Mouse (Mus musculus): ENCODE measurements around the gene Polr2h.

Gene Polr2h

DNA sequence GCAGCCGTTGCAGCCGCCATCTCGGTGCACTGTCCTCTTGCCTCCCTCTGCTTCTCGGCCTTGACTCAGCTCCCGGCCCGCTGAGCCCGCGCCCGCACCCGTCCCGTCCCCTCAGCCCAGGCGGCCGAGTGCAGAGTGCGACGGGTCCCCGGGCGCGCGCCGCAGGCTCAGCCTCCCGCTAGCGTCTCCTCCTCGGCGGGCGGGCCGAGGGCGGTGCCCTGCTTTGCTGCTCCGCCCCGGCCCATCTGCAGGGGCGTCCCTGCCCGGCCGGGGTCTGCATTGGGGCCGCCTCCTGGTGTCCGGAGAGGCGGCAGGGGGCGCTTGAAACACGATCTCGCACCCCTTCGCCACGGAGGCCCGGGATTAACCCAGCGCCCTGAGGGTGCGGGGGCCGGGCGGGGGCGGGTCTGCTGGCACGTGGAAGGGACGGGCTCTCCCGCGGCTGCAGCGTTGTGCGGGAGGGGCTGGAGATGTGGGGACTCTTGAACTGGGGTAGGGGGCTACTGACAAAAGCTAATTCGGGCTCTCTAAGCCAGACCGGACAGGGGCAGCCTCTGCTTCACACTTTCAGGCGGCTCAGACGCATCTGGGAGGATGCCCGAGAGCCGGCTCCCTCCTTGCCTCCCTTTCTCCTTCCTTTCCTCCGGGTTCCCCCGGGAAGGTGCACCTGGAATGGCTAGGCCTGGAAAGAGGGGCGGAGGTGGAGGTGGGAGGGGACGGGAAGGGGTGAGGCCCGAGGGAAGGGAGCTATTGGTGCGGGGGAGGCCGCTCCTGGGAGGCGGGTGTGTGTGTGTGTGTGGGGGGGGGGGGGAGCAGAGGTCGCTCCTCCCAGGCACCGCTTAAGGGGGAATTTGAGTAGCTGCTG lies 1.3 kb upstream of the Polr2h start:
- in situ Hi-C loops (cut with MboI; ENCODE audit: low pct_unique_long_range_greater_than_20kb in 1 of 2, low sequenced_read_pairs in 2 of 2, unreplicated experiment in 1 of 2), result no loop called here

DNA sequence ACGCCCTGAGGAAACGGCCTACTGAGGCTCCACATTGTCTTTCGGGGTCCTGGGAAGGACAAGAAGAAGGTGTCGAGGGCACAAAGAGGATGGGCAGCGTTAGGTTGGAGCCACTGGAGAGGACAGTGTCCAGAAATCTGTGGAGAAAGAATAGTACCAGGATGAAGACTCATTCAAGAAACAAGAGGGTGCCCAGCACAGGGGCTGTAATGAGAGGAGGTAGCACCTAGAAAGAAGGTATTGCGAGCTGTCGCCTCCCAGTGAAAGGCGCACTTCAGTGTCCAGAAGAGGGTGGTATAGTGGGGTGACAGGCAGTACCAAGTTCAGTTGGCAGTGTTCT lies 654 bp upstream of the Polr2h start:
- in situ Hi-C loops (cut with MboI; ENCODE audit: low pct_unique_long_range_greater_than_20kb in 1 of 2, low sequenced_read_pairs in 2 of 2, unreplicated experiment in 1 of 2), result no loop called here

DNA sequence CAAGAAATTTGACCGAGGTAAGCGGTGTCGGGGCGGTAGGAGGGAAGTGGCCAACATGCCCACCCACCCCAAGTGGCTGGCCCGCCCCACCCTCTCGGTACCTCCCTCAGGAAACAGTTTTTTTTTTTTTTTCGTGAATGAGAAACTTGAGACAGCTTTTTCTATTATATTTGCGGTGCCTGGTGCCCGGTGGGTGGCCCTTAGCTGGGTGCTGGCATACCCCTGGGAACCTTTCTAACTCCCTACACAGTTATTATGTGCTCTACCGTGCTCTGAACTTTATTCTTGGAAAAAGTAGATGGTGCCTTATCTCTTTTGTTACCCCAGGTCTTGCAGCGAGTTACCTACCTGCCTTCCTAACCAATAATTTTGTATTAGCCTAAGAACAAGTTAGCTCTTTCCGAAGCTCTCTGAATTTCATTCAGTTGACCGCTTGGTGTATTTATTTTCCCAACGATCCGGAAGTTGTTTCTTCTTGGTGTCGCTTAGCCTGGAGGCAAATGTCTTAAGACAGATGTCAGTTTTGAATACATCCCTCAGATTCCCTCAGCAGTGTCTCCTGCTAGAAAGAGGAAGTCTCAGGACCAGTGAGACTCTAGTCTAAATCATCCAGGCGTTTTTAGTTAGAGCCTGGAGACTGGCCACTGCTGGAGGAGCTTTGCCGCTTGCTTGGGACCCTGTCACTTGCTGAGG lies 659 bp downstream of the Polr2h start:
- in situ Hi-C loops (cut with MboI; ENCODE audit: low pct_unique_long_range_greater_than_20kb in 1 of 2, low sequenced_read_pairs in 2 of 2, unreplicated experiment in 1 of 2), result no loop called here

DNA sequence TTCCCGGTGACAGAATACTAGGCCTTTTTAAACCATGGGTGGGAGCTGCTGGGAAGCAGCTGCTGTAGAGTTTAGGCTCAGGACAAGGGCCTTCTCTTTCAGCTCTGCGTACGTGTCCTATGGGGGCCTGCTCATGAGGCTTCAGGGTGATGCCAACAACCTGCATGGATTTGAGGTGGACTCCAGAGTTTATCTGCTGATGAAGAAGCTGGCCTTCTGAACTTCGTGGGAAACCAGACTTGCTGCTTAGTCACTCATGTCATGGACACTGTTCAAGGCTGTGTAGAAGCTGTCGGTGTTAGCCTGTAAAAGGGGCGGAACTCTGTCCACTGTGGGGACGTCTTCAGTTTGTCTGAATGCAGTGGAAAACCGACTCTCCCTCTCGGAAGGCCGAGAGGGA lies 4.3 kb downstream of the Polr2h start:
- in situ Hi-C loops (cut with MboI; ENCODE audit: low pct_unique_long_range_greater_than_20kb in 1 of 2, low sequenced_read_pairs in 2 of 2, unreplicated experiment in 1 of 2), result loop anchor here (5.0 kb wide), 1 partner anchor 40 kb away; no protein-coding TSS in a partner anchor

GRCm38 (mm10) chr16:20722736-20723135 lies 5.3 kb downstream of the Polr2h start:
- in situ Hi-C loops (cut with MboI; ENCODE audit: low pct_unique_long_range_greater_than_20kb in 1 of 2, low sequenced_read_pairs in 2 of 2, unreplicated experiment in 1 of 2), result loop anchor here (5.0 kb wide), 1 partner anchor 40 kb away; no protein-coding TSS in a partner anchor

- in situ Hi-C loops (cut with MboI; ENCODE audit: low pct_unique_long_range_greater_than_20kb in 1 of 2, low sequenced_read_pairs in 2 of 2, unreplicated experiment in 1 of 2), result loop anchor here (5.0 kb wide), 1 partner anchor 39 kb away; no protein-coding TSS in a partner anchor
Measured at GRCm38 (mm10) chr16:20723247-20723646, 5.8 kb downstream of the Polr2h start.

GRCm38 (mm10) chr16:20724338-20724748 lies 6.9 kb downstream of the Polr2h start:
- in situ Hi-C loops (cut with MboI; ENCODE audit: low pct_unique_long_range_greater_than_20kb in 1 of 2, low sequenced_read_pairs in 2 of 2, unreplicated experiment in 1 of 2), result loop anchor here (5.0 kb wide), 1 partner anchor 38 kb away; no protein-coding TSS in a partner anchor

GRCm38 (mm10) chr16:20725321-20725720 lies 7.9 kb downstream of the Polr2h start:
- in situ Hi-C loops (cut with MboI; ENCODE audit: low pct_unique_long_range_greater_than_20kb in 1 of 2, low sequenced_read_pairs in 2 of 2, unreplicated experiment in 1 of 2), result no loop called here

GRCm38 (mm10) chr16:20725750-20726149 lies 8.3 kb downstream of the Polr2h start:
- in situ Hi-C loops (cut with MboI; ENCODE audit: low pct_unique_long_range_greater_than_20kb in 1 of 2, low sequenced_read_pairs in 2 of 2, unreplicated experiment in 1 of 2), result no loop called here

DNA sequence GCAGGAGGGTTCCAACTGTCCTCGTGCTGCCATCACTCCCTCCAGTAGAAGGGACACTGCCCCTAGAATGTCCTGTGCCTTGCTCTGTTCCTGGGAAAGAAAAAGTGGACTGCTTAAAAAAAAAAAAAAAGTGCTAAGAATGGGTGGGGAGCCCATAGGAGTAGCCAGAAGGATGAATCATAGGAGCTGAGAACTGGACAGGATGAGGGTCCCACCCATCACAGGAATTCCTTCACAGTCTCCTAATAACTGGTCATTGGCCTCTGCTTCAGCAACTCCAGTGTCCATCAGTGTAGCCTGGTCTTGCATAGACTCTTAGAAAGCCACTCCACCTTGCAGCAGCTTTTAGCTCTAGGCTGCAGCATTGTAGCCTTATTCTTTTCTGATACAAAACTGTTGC lies 8.9 kb downstream of the Polr2h start:
- in situ Hi-C loops (cut with MboI; ENCODE audit: low pct_unique_long_range_greater_than_20kb in 1 of 2, low sequenced_read_pairs in 2 of 2, unreplicated experiment in 1 of 2), result no loop called here

GRCm38 (mm10) chr16:20730293-20730711 lies 12.8 kb downstream of the Polr2h start:
- in situ Hi-C loops (cut with MboI; ENCODE audit: low pct_unique_long_range_greater_than_20kb in 1 of 2, low sequenced_read_pairs in 2 of 2, unreplicated experiment in 1 of 2), result no loop called here

DNA sequence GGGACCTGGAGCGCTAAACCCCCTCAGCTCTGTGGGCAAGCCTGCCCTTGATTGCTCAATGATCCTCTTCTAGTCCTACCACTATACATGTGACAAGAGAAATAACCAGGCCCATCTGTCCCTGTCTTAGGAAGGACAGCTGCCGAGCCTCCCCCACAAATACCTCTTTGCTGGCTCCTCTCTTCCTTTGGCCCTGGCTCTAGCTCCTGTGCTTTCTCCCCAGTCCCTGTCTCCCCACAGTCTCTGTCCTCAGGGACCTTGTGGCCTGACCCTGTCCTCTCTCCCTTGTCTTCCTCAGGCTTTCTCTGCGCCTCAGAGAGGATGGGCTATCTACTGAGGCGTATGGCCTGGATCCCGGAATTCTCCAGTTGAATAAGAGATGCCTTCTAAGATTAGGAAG lies 14.2 kb downstream of the Polr2h start:
- in situ Hi-C loops (cut with MboI; ENCODE audit: low pct_unique_long_range_greater_than_20kb in 1 of 2, low sequenced_read_pairs in 2 of 2, unreplicated experiment in 1 of 2), result no loop called here

GRCm38 (mm10) chr16:20732251-20732924 lies 14.9 kb downstream of the Polr2h start:
- in situ Hi-C loops (cut with MboI; ENCODE audit: low pct_unique_long_range_greater_than_20kb in 1 of 2, low sequenced_read_pairs in 2 of 2, unreplicated experiment in 1 of 2), result no loop called here

DNA sequence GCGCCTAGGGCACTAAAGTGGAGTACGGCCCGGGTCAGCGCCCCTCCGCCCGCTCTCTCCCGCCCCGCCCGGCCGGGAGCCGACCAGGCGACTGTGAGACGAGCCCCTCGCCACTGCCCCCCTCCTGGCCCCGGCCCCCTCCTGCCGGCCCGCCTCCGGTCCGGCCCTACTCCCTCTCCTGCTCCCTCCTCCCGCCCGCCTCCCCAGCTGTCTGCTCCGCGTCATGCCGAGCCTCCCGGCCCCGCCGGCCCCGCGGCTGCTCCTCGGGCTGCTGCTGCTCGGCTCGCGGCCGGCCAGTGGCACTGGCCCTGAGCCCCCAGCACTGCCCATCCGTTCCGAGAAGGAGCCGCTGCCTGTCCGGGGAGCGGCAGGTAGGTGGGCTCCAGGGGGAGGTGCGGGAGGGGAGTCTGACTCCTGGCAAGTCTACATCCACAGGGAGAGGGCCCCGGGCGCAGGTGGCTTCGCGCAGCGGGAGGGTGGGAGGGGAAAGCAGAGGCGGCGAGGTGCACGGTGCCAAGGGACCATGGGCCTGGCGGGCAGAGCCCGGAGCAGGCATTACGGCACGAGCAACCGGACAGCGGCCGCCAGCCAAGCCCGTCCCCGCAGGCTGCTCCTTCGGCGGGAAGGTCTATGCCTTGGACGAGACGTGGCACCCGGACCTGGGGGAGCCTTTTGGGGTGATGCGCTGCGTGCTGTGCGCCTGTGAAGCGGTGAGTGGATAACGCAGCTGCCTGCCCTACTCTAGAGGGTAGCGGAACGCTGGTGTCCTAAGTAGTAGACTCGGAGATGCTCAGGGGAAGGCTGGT lies 15.7 kb downstream of the Polr2h start, which contains the start of gene Chrd:
Gene Chrd (plus strand): TSS at position 203 of the 806 bp plus-strand sequence.
- in situ Hi-C loops (cut with MboI; ENCODE audit: low pct_unique_long_range_greater_than_20kb in 1 of 2, low sequenced_read_pairs in 2 of 2, unreplicated experiment in 1 of 2), result no loop called here

- in situ Hi-C loops (cut with MboI; ENCODE audit: low pct_unique_long_range_greater_than_20kb in 1 of 2, low sequenced_read_pairs in 2 of 2, unreplicated experiment in 1 of 2), result no loop called here
Measured at GRCm38 (mm10) chr16:20733731-20734730, 16.6 kb downstream of the Polr2h start, which contains the start of gene Thpo. Gene Thpo, minus strand, starts transcription at chr16:20734511.

- in situ Hi-C loops (cut with MboI; ENCODE audit: low pct_unique_long_range_greater_than_20kb in 1 of 2, low sequenced_read_pairs in 2 of 2, unreplicated experiment in 1 of 2), result no loop called here
Measured at GRCm38 (mm10) chr16:20735651-20736050, 18.2 kb downstream of the Polr2h start.

DNA sequence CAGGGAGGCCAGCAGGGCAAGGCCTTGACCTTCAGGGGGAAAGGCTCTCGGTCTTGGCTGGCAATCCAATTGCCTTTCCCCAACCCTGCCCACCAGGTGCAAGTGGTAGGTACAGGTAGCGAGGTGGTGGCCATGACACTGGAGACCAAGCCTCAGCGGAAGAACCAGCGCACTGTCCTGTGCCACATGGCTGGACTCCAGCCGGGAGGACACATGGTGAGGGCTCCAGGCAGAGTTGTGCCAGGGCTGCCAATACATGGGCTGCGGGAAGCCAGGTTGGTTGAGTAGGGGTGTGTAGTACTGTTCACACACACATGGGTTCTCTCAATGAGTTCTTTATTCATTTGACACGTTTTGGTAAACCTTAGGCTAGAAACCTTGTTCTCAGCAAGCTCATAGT lies 18.7 kb downstream of the Polr2h start:
- in situ Hi-C loops (cut with MboI; ENCODE audit: low pct_unique_long_range_greater_than_20kb in 1 of 2, low sequenced_read_pairs in 2 of 2, unreplicated experiment in 1 of 2), result no loop called here
